ENCODE assay signal across 8 mouse cellular contexts in the genomic region with DNA sequence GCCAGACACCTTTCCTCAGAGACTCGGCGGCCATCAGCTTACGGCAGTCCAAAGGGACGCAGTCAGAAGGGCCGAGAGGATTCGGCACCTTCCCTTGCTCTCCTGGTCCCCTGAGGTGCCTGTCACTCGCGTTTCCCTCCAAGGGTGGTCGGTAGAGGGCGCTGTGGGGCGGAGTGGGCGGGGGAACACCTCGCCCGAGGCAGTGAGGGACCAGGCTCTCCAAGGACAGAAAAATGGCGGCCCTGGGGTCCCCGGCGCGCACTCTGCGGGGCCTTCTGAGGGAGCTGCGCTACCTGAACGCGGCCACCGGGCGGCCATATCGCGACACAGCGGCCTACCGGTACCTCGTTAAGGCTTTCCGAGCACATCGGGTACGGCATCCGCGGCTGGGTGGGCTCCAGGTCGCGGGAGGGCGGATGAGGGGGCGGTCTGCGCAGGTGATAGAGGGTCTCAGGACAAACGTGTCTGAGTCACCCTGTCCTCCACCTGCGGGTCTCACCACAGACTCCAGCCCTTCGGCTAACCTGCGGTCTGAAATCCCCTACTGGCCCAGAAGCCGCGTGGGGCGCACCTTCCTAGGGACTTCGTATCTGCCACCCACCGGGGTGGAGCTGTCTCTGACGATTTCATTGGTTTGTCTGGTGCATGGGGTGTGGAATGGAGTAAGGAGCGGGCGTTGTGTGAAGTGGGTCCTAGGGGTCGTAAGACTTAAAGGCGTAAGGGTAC. TPM values are rescaled to one million over a fixed set of nuclear protein-coding genes. Genes with fewer than 3 reads are reported as not detected.
DNase-seq lines count a peak whose midpoint lies in the region; ATAC-seq and TF ChIP-seq lines count a peak whose summit lies in the region.

No protein-coding gene starts in this region.

- peak overlapping the region; percentile 96 for H3K9ac ChIP-seq in forebrain, embryonic 11.5 days (ENCODE audit: low read length)
- peak overlapping the region; percentile 98 for H3K9ac ChIP-seq in heart, embryonic 16.5 days (ENCODE audit: low read length)
- H3K9ac ChIP-seq in liver, embryonic 14.5 days (replicated peaks), result peak overlapping the region; percentile 88
- peak overlapping the region; percentile 91 for H3K9ac ChIP-seq in stomach, embryonic 15.5 days

- no peaks in the 10 kb centered on the region for H3K9me3 ChIP-seq in E14TG2a.4 (ENCODE audit: low read length)
- H3K9me3 ChIP-seq in forebrain, embryonic 11.5 days (ENCODE audit: control insufficient read depth, low read length), result no peaks in the 10 kb centered on the region
- H3K9me3 ChIP-seq in heart, embryonic 16.5 days (replicated peaks; ENCODE audit: control insufficient read depth, low read length), result no peaks in the 10 kb centered on the region
- no peaks in the 10 kb centered on the region for H3K9me3 ChIP-seq in liver, embryonic 14.5 days (ENCODE audit: control insufficient read depth, low read length)
- no peaks in the 10 kb centered on the region for H3K9me3 ChIP-seq in stomach, embryonic 15.5 days

- TF ChIP-seq EP300 in liver, embryonic 14.5 days (IDR thresholded peaks at IDR 0.05; ENCODE audit: low read depth), result no peak

- peak overlapping the region; percentile 57 for H3K4me2 ChIP-seq in forebrain, embryonic 11.5 days (ENCODE audit: low read depth, low read length, severe bottlenecking)
- peak overlapping the region; percentile 62 for H3K4me2 ChIP-seq in heart, embryonic 16.5 days (ENCODE audit: low read depth, low read length)
- H3K4me2 ChIP-seq in liver, embryonic 14.5 days (ENCODE audit: low read depth), result peak overlapping the region; percentile 79
- H3K4me2 ChIP-seq in stomach, embryonic 15.5 days, result peak overlapping the region; percentile 50

- WGBS in forebrain, embryonic 11.5 days, result under 1% methylated on average over 53 of the region's 53 CpGs
- under 1% methylated on average over 53 of the region's 53 CpGs for WGBS in heart, embryonic 16.5 days
- under 1% methylated on average over 53 of the region's 53 CpGs for WGBS in liver, embryonic 14.5 days (ENCODE audit: insufficient replicate concordance)
- WGBS in stomach, embryonic 15.5 days, result 0% methylated on average over 53 of the region's 53 CpGs

- peak; percentile 72 for TF ChIP-seq CTCF in E14TG2a.4 (conservative IDR thresholded peaks at IDR 0.05; ENCODE audit: low read length)
- peak; percentile 99 for TF ChIP-seq CTCF in liver, embryonic 14.5 days (IDR thresholded peaks at IDR 0.05; ENCODE audit: low read depth)

- H3K27ac ChIP-seq in forebrain, embryonic 11.5 days (ENCODE audit: low read depth, low read length), result peak overlapping the region; percentile 92
- peak overlapping the region; percentile 100 for H3K27ac ChIP-seq in heart, embryonic 16.5 days (ENCODE audit: low read length)
- peak overlapping the region; percentile 91 for H3K27ac ChIP-seq in liver, embryonic 14.5 days
- peak overlapping the region; percentile 98 for H3K27ac ChIP-seq in stomach, embryonic 15.5 days

- H3K4me1 ChIP-seq in E14TG2a.4 (replicated peaks; ENCODE audit: low read depth, low read length), result peaks cover 20% of the 10 kb centered on the region
- no peaks in the 10 kb centered on the region for H3K4me1 ChIP-seq in forebrain, embryonic 11.5 days (replicated peaks; ENCODE audit: control insufficient read depth, insufficient read depth, low read length)
- peaks cover 10% of the 10 kb centered on the region; the same call in 1 of the 2 replicates for H3K4me1 ChIP-seq in heart, embryonic 16.5 days (ENCODE audit: control insufficient read depth, insufficient read depth, low read length)
- peaks cover 2 to 12% of the 10 kb centered on the region in 2 experiments for H3K4me1 ChIP-seq in liver, embryonic 14.5 days (replicated peaks; ENCODE audit: control insufficient read depth in 2 of 2, insufficient read depth in 2 of 2, low read length in 1 of 2)
- H3K4me1 ChIP-seq in stomach, embryonic 15.5 days, result no peaks in the 10 kb centered on the region; the same call in 1 of the 2 replicates

- H3K4me3 ChIP-seq in E14TG2a.4 (replicated peaks; ENCODE audit: low read length), result peak overlapping the region; percentile 95
- peak overlapping the region; percentile 84 for H3K4me3 ChIP-seq in forebrain, embryonic 11.5 days (ENCODE audit: low read depth, low read length)
- peak overlapping the region; percentile 97 for H3K4me3 ChIP-seq in heart, embryonic 16.5 days (ENCODE audit: low read length)
- peak overlapping the region; percentile 79 to 88 for H3K4me3 ChIP-seq in liver, embryonic 14.5 days (ENCODE audit: insufficient read depth in 1 of 2, low read depth in 2 of 2, low read length in 2 of 2)
- peak overlapping the region; percentile 89 for H3K4me3 ChIP-seq in stomach, embryonic 15.5 days (replicated peaks)

- H3K27me3 ChIP-seq in E14TG2a.4 (ENCODE audit: insufficient read depth, low read length), result no peaks in the 10 kb centered on the region
- no peaks in the 10 kb centered on the region for H3K27me3 ChIP-seq in forebrain, embryonic 11.5 days (ENCODE audit: control insufficient read depth, insufficient read depth, low read length)
- H3K27me3 ChIP-seq in heart, embryonic 16.5 days (ENCODE audit: control insufficient read depth, insufficient read depth, low read length), result no peaks in the 10 kb centered on the region
- H3K27me3 ChIP-seq in liver, embryonic 14.5 days (ENCODE audit: control insufficient read depth, insufficient read depth, low read length), result no peaks in the 10 kb centered on the region
- H3K27me3 ChIP-seq in stomach, embryonic 15.5 days (replicated peaks), result no peaks in the 10 kb centered on the region

- DNase-seq in c-Kit-positive CD71-positive TER-119-negative erythroid progenitor cells, embryonic 14.5 days (ENCODE audit: low read depth), result peak; percentile 96
- DNase-seq in forebrain, embryonic 11.5 days (ENCODE audit: low spot score), result peak; percentile 100
- peak; percentile 95 to 99 for DNase-seq in kidney, postnatal 36 days
- peak; percentile 89 to 95 (median 90) for DNase-seq in liver, embryonic 14.5 days (ENCODE audit: low read depth in 3 of 3, low spot score in 3 of 3)
- DNase-seq in neural tube, embryonic 10.5 days (ENCODE audit: extremely low spot score, low spot score), result peak; percentile 100

- peaks cover 12% of the 10 kb centered on the region for H3K36me3 ChIP-seq in E14TG2a.4 (ENCODE audit: insufficient read depth, low read length)
- H3K36me3 ChIP-seq in forebrain, embryonic 11.5 days (ENCODE audit: control insufficient read depth, insufficient read depth, low read length), result no peaks in the 10 kb centered on the region
- H3K36me3 ChIP-seq in heart, embryonic 16.5 days (ENCODE audit: control insufficient read depth, insufficient read depth), result peaks cover 6% of the 10 kb centered on the region; the same call in 1 of the 2 replicates
- no peaks in the 10 kb centered on the region for H3K36me3 ChIP-seq in liver, embryonic 14.5 days (replicated peaks; ENCODE audit: control insufficient read depth, insufficient read depth, low read depth)
- 0 out of 2 replicates have a peak, but pooled peaks cover 3% of the 10 kb centered on the region for H3K36me3 ChIP-seq in stomach, embryonic 15.5 days

- ATAC-seq in forebrain, embryonic 11.5 days (replicated peaks; ENCODE audit: low FRiP score), result peak; percentile 74
- peak; percentile 80 for ATAC-seq in heart, embryonic 16.5 days (replicated peaks; ENCODE audit: extremely low read depth, insufficient read depth, low FRiP score)
- peak; percentile 81 for ATAC-seq in liver, embryonic 14.5 days (ENCODE audit: insufficient read depth)
- ATAC-seq in stomach, embryonic 15.5 days (ENCODE audit: insufficient read depth, low FRiP score, low read depth), result peak; percentile 80

RNA-seq across cellular contexts. Expression of a gene that starts 1.5 kb away (rescaled TPM):
- 107 and 110 TPM in 2 replicates for polyA plus RNA-seq in forebrain, embryonic 11.5 days (2014; fragmentation: Nextera tagmentation; extraction: Ambion mirVana)
- 276 and 293 TPM in 2 replicates for polyA plus RNA-seq in heart, embryonic 16.5 days (2015; fragmentation: Nextera tagmentation; extraction: Ambion mirVana)
- polyA plus RNA-seq in liver, embryonic 14.5 days (2012; rRNA removed), result 45.3 and 54.6 TPM in 2 replicates
- polyA plus RNA-seq in liver, embryonic 14.5 days (2014; fragmentation: Nextera tagmentation; extraction: Ambion mirVana), result 91.8 and 93.7 TPM in 2 replicates
- polyA plus RNA-seq in stomach, embryonic 15.5 days (2015; fragmentation: Nextera tagmentation; extraction: Ambion mirVana), result 145 and 156 TPM in 2 replicates

RNA-seq across cellular contexts. Expression of a gene that starts 16.3 kb away (rescaled TPM):
- polyA plus RNA-seq in forebrain, embryonic 11.5 days (2014; fragmentation: Nextera tagmentation; extraction: Ambion mirVana), result 47.5 and 48.5 TPM in 2 replicates
- polyA plus RNA-seq in heart, embryonic 16.5 days (2015; fragmentation: Nextera tagmentation; extraction: Ambion mirVana), result 28.3 and 31.9 TPM in 2 replicates
- 28.0 and 57.2 TPM in 2 replicates for polyA plus RNA-seq in liver, embryonic 14.5 days (2012; rRNA removed)
- polyA plus RNA-seq in liver, embryonic 14.5 days (2014; fragmentation: Nextera tagmentation; extraction: Ambion mirVana), result 18.0 and 18.6 TPM in 2 replicates
- polyA plus RNA-seq in stomach, embryonic 15.5 days (2015; fragmentation: Nextera tagmentation; extraction: Ambion mirVana), result 37.9 and 41.1 TPM in 2 replicates

Comparison
In these comparisons a context has a peak if more than half of its experiments do, and no peak if none do; other contexts are left out.
1. Peak in every context shown above with its lines: DNase-seq, ATAC-seq, H3K4me3 ChIP-seq and H3K27ac ChIP-seq.